Mouse (Mus musculus): ENCODE measurements around the gene Spint1.
A peak's percentile ranks its signal among the peaks of the same experiment; 100 is the strongest.

DNA sequence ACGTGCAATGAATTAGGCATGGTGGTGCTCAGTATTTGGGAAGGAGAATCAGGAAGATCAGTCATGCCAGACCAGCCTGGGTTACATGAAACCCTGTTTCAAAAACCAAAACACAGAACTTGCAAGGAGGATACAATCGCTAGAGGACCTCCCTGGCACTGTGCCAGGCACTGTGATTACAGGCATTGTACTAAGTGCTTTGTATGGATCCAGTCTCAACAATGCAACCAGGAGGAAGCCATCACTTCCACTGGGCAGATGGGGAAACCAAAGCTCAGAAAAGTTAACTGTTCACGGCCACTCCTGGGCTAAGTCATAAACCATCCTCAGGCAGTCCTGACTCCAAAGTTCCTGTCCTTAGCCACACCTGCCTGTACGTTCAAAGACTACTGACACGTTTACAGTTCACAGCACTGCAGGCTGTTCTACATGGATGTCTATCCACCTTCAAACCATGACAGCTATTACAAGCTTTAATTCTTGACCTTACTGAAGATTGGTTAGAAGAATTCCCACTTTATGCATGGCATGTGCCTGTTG, 34.2 kb upstream of the Spint1 start:
- TF ChIP-seq CTCF (IDR thresholded peaks at IDR 0.05) (no peak), EP300 (IDR thresholded peaks at IDR 0.05) (0 out of 2 replicates have a peak, but pooled peaks have one; percentile 45)

Measured in lung, postnatal 0 days (tissue).